Mouse (Mus musculus) midbrain, embryonic 15.5 days (tissue): ENCODE measurements around the gene Dis3l2. TPM values are rescaled to one million over a fixed set of nuclear protein-coding genes. Genes with fewer than 3 reads are reported as not detected.
A peak's percentile ranks its signal among the peaks of the same experiment; 100 is the strongest.

Experiments used
- ATAC-seq: fragments of 200-750 bp; cut with Nextera tagmentation; replicated peaks from 2 replicates; pipeline ENCODE4 v1.8.0; 2017; ENCODE audit warnings: moderate TSS enrichment
- H3K27ac ChIP-seq: fragments of 300-500 bp; sonication (generic); 2 replicates; pipeline ENCODE4 v1.5.1; 2015; ENCODE audit warnings: mild to moderate bottlenecking, inconsistent platforms
- H3K27me3 ChIP-seq: fragments of 300-500 bp; sonication (generic); replicated peaks from 2 replicates; pipeline ENCODE4 v1.6.1; 2015; ENCODE audit warnings: inconsistent platforms
- H3K36me3 ChIP-seq: fragments of 300-500 bp; sonication (generic); replicated peaks from 2 replicates; pipeline ENCODE4 v1.6.1; 2015; ENCODE audit warnings: inconsistent platforms
- H3K4me1 ChIP-seq: fragments of 300-500 bp; sonication (generic); 2 replicates; pipeline ENCODE4 v1.6.1; 2015; ENCODE audit warnings: inconsistent platforms
- H3K4me2 ChIP-seq: fragments of 300-500 bp; sonication (generic); 2 replicates; pipeline ENCODE4 v1.6.1; 2015; ENCODE audit warnings: inconsistent platforms, mild to moderate bottlenecking, moderate library complexity
- H3K4me3 ChIP-seq: fragments of 300-500 bp; sonication (generic); 2 replicates; pipeline ENCODE4 v1.5.1; 2015; ENCODE audit warnings: mild to moderate bottlenecking, inconsistent platforms
- H3K9ac ChIP-seq: fragments of 300-500 bp; sonication (generic); 2 replicates; pipeline ENCODE4 v1.6.1; 2015; ENCODE audit warnings: mild to moderate bottlenecking, inconsistent platforms
- H3K9me3 ChIP-seq: fragments of 300-500 bp; sonication (generic); 2 replicates; pipeline ENCODE4 v1.6.1; 2016; ENCODE audit warnings: inconsistent platforms
- WGBS: fragments of 180-500 bp; shearing (Covaris S2); methylation state at CpG from one replicate; pipeline ENCODE4 v1.1.7; 2015; ENCODE audit warnings: mixed read lengths; 5-methylcytosine and 5-hydroxymethylcytosine counted together
- polyA plus RNA-seq: library from polyadenylated mRNA; unstranded; fragments of >200 nt; fragmentation: Nextera tagmentation; extraction: Ambion mirVana; gene quantifications from 2 replicates; pipeline ENCODE4 v1.2.1, GENCODE M21; 2015

Dis3l2 gene
- polyA plus RNA-seq: 42.7 and 44.3 TPM in 2 replicates

GRCm38 (mm10) chr1:86703300-86703964, at the start of gene Dis3l2:
Dis3l2 (plus strand) TSS chr1:86703808.
- H3K4me1 ChIP-seq: peaks cover 28% of the 10 kb centered on the region
- peak within 1 kb of the TSS; percentile 83 for H3K4me2 ChIP-seq
- H3K9me3 ChIP-seq: no peaks in the 10 kb centered on the region
- peak within 1 kb of the TSS; percentile 87 for H3K27ac ChIP-seq
- 3% methylated on average over 42 of the region's 54 CpGs for WGBS
- H3K9ac ChIP-seq: peak within 1 kb of the TSS; percentile 83
- H3K4me3 ChIP-seq: peak within 1 kb of the TSS; percentile 87
- H3K36me3 ChIP-seq: no peaks in the 10 kb centered on the region
- ATAC-seq: peak; percentile 97
- H3K27me3 ChIP-seq: no peaks in the 10 kb centered on the region

- WGBS: 81% methylated on average over 5 of the region's 5 CpGs
- H3K9me3 ChIP-seq: no peaks in the 10 kb centered on the region
- no peak overlapping the region for H3K9ac ChIP-seq
- no peaks in the 10 kb centered on the region for H3K27me3 ChIP-seq
- H3K4me2 ChIP-seq: no peak overlapping the region
- no peaks in the 10 kb centered on the region for H3K36me3 ChIP-seq
- no peak overlapping the region for H3K4me3 ChIP-seq
- H3K4me1 ChIP-seq: no peaks in the 10 kb centered on the region
- ATAC-seq: no peak
- no peak overlapping the region for H3K27ac ChIP-seq
Measured at GRCm38 (mm10) chr1:86657071-86657470, 46.5 kb upstream of the Dis3l2 start.

- Histone ChIP-seq H3K27me3 (peaks cover 5% of the 10 kb centered on the region), H3K4me1 (peaks cover 5% of the 10 kb centered on the region; the same call in 1 of the 2 replicates), H3K27ac (no peak overlapping the region), H3K9ac (no peak overlapping the region), H3K36me3 (no peaks in the 10 kb centered on the region), H3K4me3 (no peak overlapping the region), H3K9me3 (no peaks in the 10 kb centered on the region), H3K4me2 (no peak overlapping the region)
- WGBS: 88% methylated on average over 2 of the region's 2 CpGs
- ATAC-seq: no peak
Measured at GRCm38 (mm10) chr1:86665091-86665490, 38.5 kb upstream of the Dis3l2 start.

- Histone ChIP-seq H3K9me3 (no peaks in the 10 kb centered on the region), H3K4me2 (peak overlapping the region; percentile 88), H3K36me3 (no peaks in the 10 kb centered on the region), H3K27me3 (peaks cover 13% of the 10 kb centered on the region), H3K9ac (peak overlapping the region; percentile 62), H3K4me1 (peaks cover 9% of the 10 kb centered on the region; the same call in 1 of the 2 replicates), H3K4me3 (peak overlapping the region; percentile 55), H3K27ac (no peak overlapping the region)
- WGBS: under 1% methylated on average over 44 of the region's 44 CpGs
- ATAC-seq: peak; percentile 73
Measured at GRCm38 (mm10) chr1:86669552-86670273, 33.9 kb upstream of the Dis3l2 start.

GRCm38 (mm10) chr1:86670279-86671038, 33.1 kb upstream of the Dis3l2 start, which contains the start of gene Nppc:
Nppc (minus strand) TSS chr1:86670571.
- Histone ChIP-seq H3K27ac (peak within 1 kb of the TSS; percentile 58), H3K9ac (peak within 1 kb of the TSS; percentile 62), H3K4me3 (peak within 1 kb of the TSS; percentile 55), H3K4me2 (peak within 1 kb of the TSS; percentile 88), H3K9me3 (no peaks in the 10 kb centered on the region), H3K27me3 (peaks cover 13% of the 10 kb centered on the region), H3K36me3 (no peaks in the 10 kb centered on the region), H3K4me1 (peaks cover 9% of the 10 kb centered on the region; the same call in 1 of the 2 replicates)
- WGBS: 4% methylated on average over 56 of the region's 59 CpGs
- ATAC-seq: peak; percentile 94

- 74% methylated on average over 9 of the region's 9 CpGs for WGBS
- peaks cover 8% of the 10 kb centered on the region; the same call in 1 of the 2 replicates for H3K27me3 ChIP-seq
- H3K4me3 ChIP-seq: no peak overlapping the region
- H3K4me1 ChIP-seq: peaks cover 9% of the 10 kb centered on the region; the same call in 1 of the 2 replicates
- H3K27ac ChIP-seq: no peak overlapping the region
- H3K9me3 ChIP-seq: no peaks in the 10 kb centered on the region
- ATAC-seq: no peak
- H3K9ac ChIP-seq: no peak overlapping the region
- H3K36me3 ChIP-seq: no peaks in the 10 kb centered on the region
- H3K4me2 ChIP-seq: no peak overlapping the region
Measured at GRCm38 (mm10) chr1:86674385-86674784, 29.2 kb upstream of the Dis3l2 start.

GRCm38 (mm10) chr1:86675126-86675525, 28.5 kb upstream of the Dis3l2 start:
- Histone ChIP-seq H3K4me1 (0 out of 2 replicates have a peak, but pooled peaks cover 4% of the 10 kb centered on the region), H3K4me3 (no peak overlapping the region), H3K27ac (no peak overlapping the region), H3K9me3 (no peaks in the 10 kb centered on the region), H3K4me2 (no peak overlapping the region), H3K27me3 (peaks cover 8% of the 10 kb centered on the region; the same call in 1 of the 2 replicates), H3K36me3 (no peaks in the 10 kb centered on the region), H3K9ac (no peak overlapping the region)
- ATAC-seq: no peak
- WGBS: 87% methylated on average over 12 of the region's 12 CpGs

GRCm38 (mm10) chr1:86677624-86678023, 26.0 kb upstream of the Dis3l2 start:
- Histone ChIP-seq H3K27ac (no peak overlapping the region), H3K27me3 (no peaks in the 10 kb centered on the region), H3K4me3 (no peak overlapping the region), H3K4me2 (no peak overlapping the region), H3K9ac (no peak overlapping the region), H3K36me3 (no peaks in the 10 kb centered on the region), H3K4me1 (no peaks in the 10 kb centered on the region), H3K9me3 (no peaks in the 10 kb centered on the region)
- ATAC-seq: no peak
- WGBS: 85% methylated on average over 3 of the region's 3 CpGs

GRCm38 (mm10) chr1:86678667-86679066, 24.9 kb upstream of the Dis3l2 start:
- H3K27ac ChIP-seq: no peak overlapping the region
- H3K36me3 ChIP-seq: no peaks in the 10 kb centered on the region
- no peaks in the 10 kb centered on the region for H3K9me3 ChIP-seq
- no peak for ATAC-seq
- no peaks in the 10 kb centered on the region for H3K4me1 ChIP-seq
- H3K4me2 ChIP-seq: no peak overlapping the region
- no peaks in the 10 kb centered on the region for H3K27me3 ChIP-seq
- H3K9ac ChIP-seq: no peak overlapping the region
- H3K4me3 ChIP-seq: no peak overlapping the region
- WGBS: 86% methylated on average over 10 of the region's 10 CpGs

GRCm38 (mm10) chr1:86687236-86687635, 16.4 kb upstream of the Dis3l2 start:
- Histone ChIP-seq H3K4me3 (no peak overlapping the region), H3K4me1 (no peaks in the 10 kb centered on the region), H3K9me3 (no peaks in the 10 kb centered on the region), H3K27ac (no peak overlapping the region), H3K27me3 (no peaks in the 10 kb centered on the region), H3K4me2 (no peak overlapping the region), H3K36me3 (no peaks in the 10 kb centered on the region), H3K9ac (no peak overlapping the region)
- ATAC-seq: no peak
- 82% methylated on average over 4 of the region's 4 CpGs for WGBS

GRCm38 (mm10) chr1:86691027-86691426, 12.6 kb upstream of the Dis3l2 start:
- H3K4me2 ChIP-seq: no peak overlapping the region
- WGBS: 72% methylated on average over 5 of the region's 5 CpGs
- no peaks in the 10 kb centered on the region for H3K36me3 ChIP-seq
- no peak overlapping the region for H3K9ac ChIP-seq
- no peak for ATAC-seq
- no peak overlapping the region for H3K27ac ChIP-seq
- H3K4me3 ChIP-seq: no peak overlapping the region
- H3K9me3 ChIP-seq: no peaks in the 10 kb centered on the region
- no peaks in the 10 kb centered on the region for H3K4me1 ChIP-seq
- H3K27me3 ChIP-seq: no peaks in the 10 kb centered on the region

GRCm38 (mm10) chr1:86696948-86697347, 6.7 kb upstream of the Dis3l2 start:
- H3K36me3 ChIP-seq: no peaks in the 10 kb centered on the region
- no peaks in the 10 kb centered on the region for H3K4me1 ChIP-seq
- H3K27me3 ChIP-seq: no peaks in the 10 kb centered on the region
- H3K9ac ChIP-seq: no peak overlapping the region
- no peak overlapping the region for H3K27ac ChIP-seq
- no peak overlapping the region for H3K4me3 ChIP-seq
- WGBS: 38% methylated on average over 7 of the region's 7 CpGs
- H3K9me3 ChIP-seq: no peaks in the 10 kb centered on the region
- ATAC-seq: no peak
- H3K4me2 ChIP-seq: no peak overlapping the region
